Mouse (Mus musculus) mammary gland, adult 2 months (tissue): ENCODE results near the gene Baiap3. TPM values are rescaled to one million over a fixed set of nuclear protein-coding genes. Genes with fewer than 3 reads are reported as not detected.

ENCODE experiments used
- polyA plus RNA-seq: library from polyadenylated mRNA; depleted of rRNA; stranded (reverse); fragments of >200 nt; gene quantifications from 2 replicates; pipeline ENCODE4 v1.2.3, GENCODE M21; 2012; ENCODE audit warnings: low replicate concordance; rRNA removed

Gene Baiap3
- polyA plus RNA-seq = 6.9 and 16.3 TPM in 2 replicates

DNA sequence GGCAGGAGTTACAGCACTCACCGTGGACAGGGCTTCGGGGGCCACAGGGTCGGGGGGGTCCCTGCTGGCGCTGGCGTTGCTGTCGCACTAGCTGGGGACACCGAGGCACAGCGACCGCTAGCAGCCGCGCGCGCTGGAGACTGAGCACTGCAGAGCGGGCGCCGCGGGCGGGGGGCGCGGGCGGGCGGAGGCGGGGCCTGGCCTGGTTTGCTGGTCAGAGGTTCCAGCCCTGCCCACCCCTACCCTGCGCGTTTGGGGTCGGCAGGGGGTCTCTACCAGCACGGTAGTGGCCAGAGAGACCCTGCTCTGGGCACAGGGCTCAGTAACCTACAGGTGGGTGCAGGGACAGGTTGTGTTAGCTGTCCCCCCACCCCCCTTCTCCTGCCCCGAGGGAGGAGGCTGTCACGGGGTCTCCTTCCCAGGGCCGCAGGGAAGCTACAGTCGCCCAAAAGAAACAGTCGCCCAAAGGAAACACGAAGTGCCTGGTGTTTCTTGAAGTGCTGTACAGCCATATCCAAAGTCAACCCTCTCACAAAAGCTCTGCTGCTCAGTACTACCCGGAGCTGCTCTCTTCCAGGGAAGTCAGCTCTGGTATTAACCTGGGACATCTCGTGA is at the start of gene Baiap3:
Gene Baiap3, minus strand, starts transcription at position 225 of the 615 bp plus-strand sequence.

DNA sequence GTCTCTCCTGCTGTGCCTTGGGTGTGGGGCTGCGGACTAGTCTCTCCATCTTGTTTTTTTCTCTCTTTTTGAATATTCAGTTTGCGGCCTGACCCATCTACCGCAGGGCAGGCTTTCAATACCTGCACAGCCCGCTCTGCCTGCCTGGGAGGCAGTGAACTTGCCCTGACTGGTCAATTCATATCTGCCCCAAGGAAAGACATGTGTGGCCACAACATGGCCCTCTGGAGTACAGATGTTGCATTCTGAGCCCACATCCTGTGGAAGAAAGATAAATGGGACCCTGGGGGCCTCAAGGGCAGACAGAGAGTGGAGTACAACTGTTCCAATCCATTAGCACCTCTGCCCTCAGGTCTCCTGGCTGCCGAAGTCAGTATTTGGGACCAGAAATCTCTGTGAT is 41.9 kb upstream of the Baiap3 start, which contains the start of gene Prss34:
Gene Prss34, plus strand, starts transcription at position 301 of the 400 bp plus-strand sequence.

DNA sequence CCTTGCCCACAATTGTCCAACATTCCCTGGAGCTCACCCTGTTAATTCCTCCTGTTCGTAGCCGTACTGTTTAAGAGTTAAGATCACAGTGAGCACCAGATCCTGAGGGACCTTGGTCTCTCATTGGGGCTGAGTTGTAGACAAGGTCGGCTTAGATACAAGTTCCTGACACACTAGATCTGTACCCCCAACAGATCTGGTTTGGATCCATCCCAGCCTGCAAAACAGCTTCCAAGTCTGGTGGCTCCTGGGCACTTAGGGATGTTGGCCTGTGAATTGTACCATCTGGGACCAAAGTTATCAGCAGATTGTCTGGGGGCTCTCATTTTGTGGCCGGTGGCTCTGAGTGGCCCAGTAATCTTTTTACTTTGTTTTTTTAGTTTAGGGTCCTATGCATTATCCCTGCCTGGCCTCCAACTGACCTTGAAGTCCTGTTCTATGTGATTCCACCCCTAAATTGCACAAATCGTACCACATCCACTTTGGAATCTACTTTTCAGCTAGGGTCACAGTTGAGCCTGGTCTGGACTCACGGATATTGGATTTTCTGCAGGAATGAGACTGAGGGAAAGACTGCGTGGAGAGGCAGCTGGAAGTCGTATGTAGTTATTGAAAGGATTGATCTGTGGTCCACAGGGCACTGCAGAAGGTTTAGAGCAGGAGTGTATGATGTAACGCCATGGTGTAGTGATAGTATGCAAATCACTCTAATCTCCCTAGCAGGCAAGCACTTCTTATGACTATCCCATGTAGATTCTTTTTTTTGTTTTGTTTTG is 18.6 kb upstream of the Baiap3 start, which contains the start of gene Ube2i:
Gene Ube2i, minus strand, starts transcription at position 52 of the 776 bp plus-strand sequence.

DNA sequence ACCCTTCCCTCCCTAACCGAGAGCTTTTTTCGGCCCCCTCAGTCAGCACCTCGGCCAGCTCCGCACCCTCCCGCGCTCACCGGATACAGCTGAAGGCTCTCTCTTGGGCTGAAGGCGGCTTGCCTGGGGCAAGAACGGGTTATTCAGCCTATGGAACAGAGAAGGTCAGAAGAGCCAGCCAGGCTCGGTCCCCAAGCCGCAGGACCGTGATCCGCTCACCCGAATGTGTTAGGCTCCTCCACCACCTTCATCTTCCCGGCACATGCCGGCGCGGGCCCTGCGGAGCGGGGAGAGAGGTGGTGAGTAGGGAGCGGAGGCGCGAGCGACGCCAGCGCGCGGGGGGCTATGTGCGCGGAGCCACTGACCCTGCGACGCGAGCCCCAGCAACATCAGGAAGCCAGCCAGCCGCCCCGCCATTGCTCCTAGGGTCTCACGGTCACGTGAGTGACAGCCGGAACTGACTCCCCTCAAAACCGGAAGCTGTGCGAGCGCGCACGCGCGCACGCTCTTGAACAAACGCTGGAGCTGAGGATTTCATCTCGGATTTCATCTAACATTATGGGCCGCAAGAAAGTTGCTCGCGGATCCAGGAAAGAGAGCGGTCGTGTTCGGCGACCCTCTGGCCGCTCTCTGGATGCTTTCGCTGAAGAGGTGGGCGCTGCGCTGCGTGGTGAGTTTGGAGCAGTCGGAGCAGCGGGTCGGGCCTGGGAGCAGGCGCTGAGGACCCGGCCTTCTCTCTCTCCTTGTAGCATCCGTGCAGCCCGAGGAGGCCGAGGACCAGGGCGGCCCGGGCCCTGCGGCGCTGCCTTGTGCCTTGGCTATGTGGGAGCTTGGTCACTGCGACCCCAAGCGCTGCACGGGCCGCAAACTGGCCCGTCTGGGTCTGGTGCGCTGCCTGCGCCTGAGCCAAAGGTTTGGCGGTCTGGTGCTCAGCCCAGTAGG is 16.2 kb downstream of the Baiap3 start, which contains the start of the genes Gnptg and Tsr3:
Gene Gnptg, minus strand, starts transcription at position 430 of the 942 bp plus-strand sequence.
Gene Tsr3, plus strand, starts transcription at position 476 of the 942 bp plus-strand sequence.

Other genes with a start within 250 kb of the Baiap3 start
- gene Cramp1l, start 240.6 kb downstream of the Baiap3 start, polyA plus RNA-seq = 17.1 and 23.3 TPM in 2 replicates
- 14.5 and 16.9 TPM in 2 replicates for gene Ift140, start 240.3 kb downstream of the Baiap3 start, polyA plus RNA-seq
- 39.7 and 51.0 TPM in 2 replicates for gene Tmem204, start 172.8 kb downstream of the Baiap3 start, polyA plus RNA-seq
- gene Telo2, start 140.4 kb downstream of the Baiap3 start, polyA plus RNA-seq = 25.0 and 25.6 TPM in 2 replicates
- 0.20 TPM in 1 of 2 replicates, not detected in the other for gene Ptx4, start 135.6 kb downstream of the Baiap3 start, polyA plus RNA-seq
- 37.0 and 43.4 TPM in 2 replicates for gene Clcn7, start 123.0 kb downstream of the Baiap3 start, polyA plus RNA-seq
- not detected in 2 replicates for gene Ccdc154, start 93.9 kb downstream of the Baiap3 start, polyA plus RNA-seq
- gene Gm38655, start 80.9 kb downstream of the Baiap3 start, polyA plus RNA-seq = not detected in 2 replicates
- gene BC003965, start 71.8 kb downstream of the Baiap3 start, polyA plus RNA-seq = 12.1 and 15.0 TPM in 2 replicates
- 16.7 and 34.5 TPM in 2 replicates for gene Unkl, start 68.0 kb downstream of the Baiap3 start, polyA plus RNA-seq
- gene Gnptg, start 16.2 kb downstream of the Baiap3 start, polyA plus RNA-seq = 33.3 and 36.1 TPM in 2 replicates
- gene Tsr3, start 16.2 kb downstream of the Baiap3 start, polyA plus RNA-seq = 19.2 and 25.1 TPM in 2 replicates
- 95.6 and 146 TPM in 2 replicates for gene Ube2i, start 18.3 kb upstream of the Baiap3 start, polyA plus RNA-seq
- gene Prss34, start 42.0 kb upstream of the Baiap3 start, polyA plus RNA-seq = 1.1 and 1.4 TPM in 2 replicates
- gene Prss28, start 52.3 kb upstream of the Baiap3 start, polyA plus RNA-seq = not detected in 2 replicates
- not detected in 2 replicates for gene Prss29, start 62.3 kb upstream of the Baiap3 start, polyA plus RNA-seq
- 1.5 and 2.0 TPM in 2 replicates for gene Tpsab1, start 89.2 kb upstream of the Baiap3 start, polyA plus RNA-seq
- gene Tpsb2, start 109.9 kb upstream of the Baiap3 start, polyA plus RNA-seq = 130 and 146 TPM in 2 replicates
- gene Tpsg1, start 112.9 kb upstream of the Baiap3 start, polyA plus RNA-seq = 4.0 and 4.8 TPM in 2 replicates
- 3.6 and 3.7 TPM in 2 replicates for gene Cacna1h, start 177.4 kb upstream of the Baiap3 start, polyA plus RNA-seq
- not detected in 2 replicates for gene Tekt4, start 198.3 kb upstream of the Baiap3 start, polyA plus RNA-seq
- not detected in 2 replicates for gene Sstr5, start 240.9 kb upstream of the Baiap3 start, polyA plus RNA-seq